ENCODE assay signal across 14 mouse cellular contexts in the genomic region with DNA sequence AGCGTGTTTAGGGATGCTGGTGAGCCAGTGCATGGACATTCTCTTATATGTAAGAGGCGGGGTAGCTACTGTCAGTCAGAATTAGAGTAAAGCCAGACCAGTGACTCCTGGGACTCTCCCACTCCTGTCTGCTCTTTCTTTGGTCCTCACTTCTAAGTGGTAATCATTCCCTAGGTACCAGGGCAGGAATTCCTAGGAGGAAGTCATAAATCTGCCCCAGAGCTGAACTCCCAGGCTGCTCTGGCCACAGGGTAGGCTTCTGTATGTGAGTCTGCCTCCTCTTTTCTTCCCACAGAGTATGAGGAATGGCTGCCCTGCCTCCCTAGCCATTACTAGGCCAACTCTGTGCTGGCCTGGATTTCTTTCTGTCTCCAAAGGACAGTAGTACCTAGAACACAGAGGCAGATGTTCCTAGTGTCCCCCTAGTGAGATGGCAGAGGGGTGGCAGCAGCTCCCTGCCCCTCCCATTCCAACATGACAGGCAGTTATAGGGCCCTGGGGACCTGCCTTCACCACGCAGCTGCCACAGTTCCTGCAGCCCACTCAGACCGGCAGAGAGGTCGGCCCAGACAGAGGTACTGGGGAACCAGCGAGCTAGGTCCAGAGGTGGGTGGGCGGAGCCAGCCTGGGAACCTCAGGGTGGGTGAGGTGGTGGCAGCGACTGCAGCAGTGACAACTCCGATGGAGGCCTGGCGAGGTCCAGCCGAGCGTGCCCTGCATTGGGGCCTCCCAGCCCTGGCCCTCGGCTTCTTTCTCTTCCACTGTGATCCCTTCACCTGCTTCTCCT. TPM values are rescaled to one million over a fixed set of nuclear protein-coding genes. Genes with fewer than 3 reads are reported as not detected.
DNase-seq lines count a peak whose midpoint lies in the region; ATAC-seq and TF ChIP-seq lines count a peak whose summit lies in the region.
"Had no signal": no experiment of that assay in that cellular context is flagged by ENCODE, and none has a peak within 500 bp of the region (broad histone marks: within the 10 kb centered on the region; RNA-seq: fewer than 3 reads in every experiment).

No protein-coding gene starts in this region.

- WGBS in hindbrain, embryonic 12.5 days: 26% methylated on average over 13 of the region's 13 CpGs
- 53% methylated on average over 13 of the region's 13 CpGs for WGBS in midbrain, postnatal 0 days

- H3K9me3 ChIP-seq in hindbrain, embryonic 12.5 days (replicated peaks): no peaks in the 10 kb centered on the region
- H3K9me3 ChIP-seq in midbrain, postnatal 0 days (ENCODE audit: low read length): no peaks in the 10 kb centered on the region
- H3K9me3 ChIP-seq: forebrain, embryonic 15.5 days; hindbrain, embryonic 15.5 days; lung, embryonic 15.5 days had no signal

- H3K4me3 ChIP-seq in gastrocnemius, adult 2 months: no peak overlapping the region
- no peak overlapping the region for H3K4me3 ChIP-seq in hindbrain, embryonic 12.5 days
- H3K4me3 ChIP-seq in midbrain, postnatal 0 days (ENCODE audit: low read depth, low read length): no peak overlapping the region
- H3K4me3 ChIP-seq: forebrain, embryonic 15.5 days; hindbrain, embryonic 15.5 days; lung, embryonic 15.5 days had no signal

- peak overlapping the region; percentile 31; the same call in 1 of the 2 replicates for H3K27ac ChIP-seq in gastrocnemius, adult 2 months
- H3K27ac ChIP-seq in hindbrain, embryonic 12.5 days: no peak overlapping the region
- H3K27ac ChIP-seq in midbrain, postnatal 0 days (ENCODE audit: low read depth, low read length): no peak overlapping the region
- H3K27ac ChIP-seq: forebrain, embryonic 15.5 days; hindbrain, embryonic 15.5 days; lung, embryonic 15.5 days had no signal

- H3K27me3 ChIP-seq in hindbrain, embryonic 12.5 days: peaks cover 31% of the 10 kb centered on the region
- H3K27me3 ChIP-seq in midbrain, postnatal 0 days (ENCODE audit: insufficient read depth, low read length): no peaks in the 10 kb centered on the region
- H3K27me3 ChIP-seq: forebrain, embryonic 15.5 days; hindbrain, embryonic 15.5 days had no signal

- H3K4me1 ChIP-seq in hindbrain, embryonic 12.5 days: peaks cover 36% of the 10 kb centered on the region
- H3K4me1 ChIP-seq in midbrain, postnatal 0 days (ENCODE audit: insufficient read depth, low read length): 0 out of 2 replicates have a peak, but pooled peaks cover 3% of the 10 kb centered on the region

- ATAC-seq in hindbrain, embryonic 12.5 days (ENCODE audit: low FRiP score): peak; percentile 36
- 0 out of 2 replicates have a peak, but pooled peaks have one; percentile 15 for ATAC-seq in midbrain, postnatal 0 days (ENCODE audit: low FRiP score)
- ATAC-seq: forebrain, embryonic 15.5 days had no signal

- peak overlapping the region; percentile 17; the same call in 1 of the 2 replicates for H3K4me2 ChIP-seq in hindbrain, embryonic 12.5 days (replicated peaks)
- no peak overlapping the region for H3K4me2 ChIP-seq in midbrain, postnatal 0 days (ENCODE audit: low read depth, low read length, poor library complexity, severe bottlenecking)
- H3K4me2 ChIP-seq: forebrain, embryonic 15.5 days; hindbrain, embryonic 15.5 days; lung, embryonic 15.5 days had no signal

- intact Hi-C loops in gastrocnemius, adult 2 months (cut with DNase I): no loop called here

- TF ChIP-seq CTCF in gastrocnemius, adult 2 months (IDR thresholded peaks at IDR 0.05): no peak
- TF ChIP-seq CTCF in midbrain, postnatal 0 days (IDR thresholded peaks at IDR 0.05): no peak

- H3K9ac ChIP-seq in hindbrain, embryonic 12.5 days: 0 out of 2 replicates have a peak overlapping the region, but pooled peaks have one; percentile 13
- no peak overlapping the region for H3K9ac ChIP-seq in midbrain, postnatal 0 days (replicated peaks; ENCODE audit: low read length, poor library complexity, severe bottlenecking)
- H3K9ac ChIP-seq: forebrain, embryonic 15.5 days; hindbrain, embryonic 15.5 days; lung, embryonic 15.5 days had no signal

- no peak for DNase-seq in gastrocnemius, adult 2 months
- no peak for DNase-seq in gastrocnemius, postnatal 4 days (ENCODE audit: low spot score in 2 of 2)
- DNase-seq in kidney, postnatal 4 days: peak; percentile 34 to 53
- no peak for DNase-seq in kidney, postnatal 25 days
- no peak for DNase-seq in midbrain, postnatal 0 days (ENCODE audit: low spot score)
- DNase-seq in lung, postnatal 25 days (ENCODE audit: low spot score): no peak
- no peak for DNase-seq in adrenal gland, adult 2 months
- DNase-seq: adrenal gland, adult 8-10 months; heart, adult 18-20 months; thymus, postnatal 14 days had no signal

- no peaks in the 10 kb centered on the region for H3K36me3 ChIP-seq in hindbrain, embryonic 12.5 days
- peaks cover 14% of the 10 kb centered on the region; the same call in 1 of the 2 replicates for H3K36me3 ChIP-seq in midbrain, postnatal 0 days (ENCODE audit: insufficient read depth, low read length)
- H3K36me3 ChIP-seq: forebrain, embryonic 15.5 days; hindbrain, embryonic 15.5 days; lung, embryonic 15.5 days had no signal

RNA-seq across cellular contexts. Expression of gene Lrrc10b, which starts 31.6 kb away (rescaled TPM):
- under 1 TPM; 0.33 TPM for total RNA-seq in gastrocnemius, adult 2 months (2021)
- 1 to 10 TPM in 1 of 2 experiments, under 1 TPM in 1; 0.49 to 1.2 TPM for total RNA-seq in gastrocnemius, postnatal 4 days (2021)
- polyA plus RNA-seq in hindbrain, embryonic 12.5 days (2016; fragmentation: Nextera tagmentation; extraction: Ambion mirVana): 1.4 and 1.7 TPM in 2 replicates
- total RNA-seq in midbrain, postnatal 0 days (2014; rRNA removed): 6.2 and 8.7 TPM in 2 replicates
- polyA plus RNA-seq in midbrain, postnatal 0 days (2015; fragmentation: Nextera tagmentation; extraction: Ambion mirVana): 2.2 and 2.3 TPM in 2 replicates
- total RNA-seq in adrenal gland, adult 2 months (2021): 1 to 10 TPM; 3.3 to 5.0 TPM
- 2.8 and 6.1 TPM in 2 replicates for polyA plus RNA-seq in adrenal gland, adult 2 months (2012; rRNA removed)

RNA-seq across cellular contexts. Expression of gene Syt7, which starts 36.8 kb away (rescaled TPM):
- 1 to 10 TPM; 3.1 to 4.0 TPM for total RNA-seq in gastrocnemius, adult 2 months (2021)
- total RNA-seq in gastrocnemius, postnatal 4 days (2021): 1 to 10 TPM; 6.2 to 6.9 TPM
- polyA plus RNA-seq in hindbrain, embryonic 12.5 days (2016; fragmentation: Nextera tagmentation; extraction: Ambion mirVana): 6.2 and 7.6 TPM in 2 replicates
- total RNA-seq in midbrain, postnatal 0 days (2014; rRNA removed): 138 and 140 TPM in 2 replicates
- 14.7 and 19.0 TPM in 2 replicates for polyA plus RNA-seq in midbrain, postnatal 0 days (2015; fragmentation: Nextera tagmentation; extraction: Ambion mirVana)
- total RNA-seq in adrenal gland, adult 2 months (2021): 10 to 100 TPM; 27.2 to 38.3 TPM
- polyA plus RNA-seq in adrenal gland, adult 2 months (2012; rRNA removed): 12.2 and 13.5 TPM in 2 replicates

RNA-seq across cellular contexts. Expression of gene Ppp1r32, which starts 57.1 kb away (rescaled TPM):
- total RNA-seq in gastrocnemius, adult 2 months (2021): 1 to 10 TPM in 1 of 2 experiments, under 1 TPM in 1; 0.97 to 1.5 TPM
- total RNA-seq in gastrocnemius, postnatal 4 days (2021): 1 to 10 TPM in 1 of 2 experiments, under 1 TPM in 1; 0.44 to 2.0 TPM
- 1.1 and 2.0 TPM in 2 replicates for polyA plus RNA-seq in hindbrain, embryonic 12.5 days (2016; fragmentation: Nextera tagmentation; extraction: Ambion mirVana)
- total RNA-seq in midbrain, postnatal 0 days (2014; rRNA removed): 4.9 and 7.8 TPM in 2 replicates
- 5.0 and 5.3 TPM in 2 replicates for polyA plus RNA-seq in midbrain, postnatal 0 days (2015; fragmentation: Nextera tagmentation; extraction: Ambion mirVana)
- total RNA-seq in adrenal gland, adult 2 months (2021): under 1 TPM; 0.49 to 0.76 TPM
- polyA plus RNA-seq in adrenal gland, adult 2 months (2012; rRNA removed): 0.13 and 0.16 TPM in 2 replicates

Comparison
In these comparisons a context has a peak if more than half of its experiments do, and no peak if none do; other contexts are left out.
1. DNase-seq: peak in kidney, postnatal 4 days (2 of 2); none in gastrocnemius, adult 2 months (single experiment), gastrocnemius, postnatal 4 days (0 of 2), kidney, postnatal 25 days (0 of 2), midbrain, postnatal 0 days (single experiment), lung, postnatal 25 days (single experiment) and adrenal gland, adult 2 months (single experiment).